Mouse (Mus musculus) spleen, adult 2 months (tissue): ENCODE measurements around the gene Hoxd4. TPM values are rescaled to one million over a fixed set of nuclear protein-coding genes. Genes with fewer than 3 reads are reported as not detected.

Experiments used
- DNase-seq, 2 experiments: peaks; one replicate each; pipeline versions ENCODE4 v3.0.0 to v3.0.0-alpha.2; 2012 to 2021; ENCODE audit warnings: low spot score in 2 of 2, low read depth in 1 of 2
- H3K27ac ChIP-seq: fragments of 200-500 bp; 2 replicates; pipeline ENCODE4 v1.5.1; 2012; ENCODE audit warnings: low read length, inconsistent platforms; ENCODE audit not compliant: insufficient read depth
- H3K27me3 ChIP-seq: fragments of 200-500 bp; 2 replicates; pipeline ENCODE4 v1.6.1; 2012; ENCODE audit warnings: mild to moderate bottlenecking, moderate library complexity, low read length, inconsistent platforms; ENCODE audit not compliant: control insufficient read depth, insufficient read depth
- H3K36me3 ChIP-seq: fragments of 200-500 bp; 2 replicates; pipeline ENCODE4 v1.6.1; 2012; ENCODE audit warnings: mild to moderate bottlenecking, low read length, inconsistent platforms; ENCODE audit not compliant: control insufficient read depth, insufficient read depth
- H3K4me1 ChIP-seq: fragments of 200-500 bp; 2 replicates; pipeline ENCODE4 v1.6.1; 2011; ENCODE audit warnings: inconsistent platforms; ENCODE audit not compliant: control insufficient read depth, insufficient read depth, insufficient read length
- H3K4me3 ChIP-seq: fragments of 200-500 bp; 2 replicates; pipeline ENCODE4 v1.5.1; 2011; ENCODE audit warnings: mild to moderate bottlenecking, inconsistent platforms; ENCODE audit not compliant: insufficient read depth, insufficient read length; ENCODE audit errors: extremely low read depth
- CTCF ChIP-seq: fragments of 200-500 bp; IDR thresholded peaks from 2 replicates; pipeline ENCODE4 v1.5.1; 2011; ENCODE audit warnings: mild to moderate bottlenecking, inconsistent platforms; ENCODE audit not compliant: insufficient read depth, insufficient read length, insufficient replicate concordance; ENCODE audit errors: extremely low read depth
- POLR2A ChIP-seq: fragments of 200-500 bp; IDR thresholded peaks from 2 replicates; pipeline ENCODE4 v1.6.1; 2011; ENCODE audit warnings: low read depth, low read length, inconsistent platforms
- WGBS: fragments of 180-500 bp; shearing (Covaris S2); methylation state at CpG from one replicate; pipeline ENCODE4 v1.1.7; 2018; 5-methylcytosine and 5-hydroxymethylcytosine counted together
- polyA plus RNA-seq: library from polyadenylated mRNA; depleted of rRNA; stranded (reverse); fragments of >200 nt; gene quantifications from 2 replicates; pipeline ENCODE4 v1.2.3, GENCODE M21; 2012

Hoxd4 gene
- polyA plus RNA-seq, 1 experiment: 0.29 TPM

GRCm38 (mm10) chr2:74699053-74699430, 12.7 kb upstream of the Hoxd4 start:
- WGBS: 11% methylated on average over 17 of the region's 17 CpGs
- Histone ChIP-seq H3K27me3 (peaks cover 50% of the 10 kb centered on the region), H3K4me3 (no peak overlapping the region), H3K36me3 (no peaks in the 10 kb centered on the region), H3K4me1 (peaks cover 9% of the 10 kb centered on the region; the same call in 1 of the 2 replicates), H3K27ac (no peak overlapping the region)
- DNase-seq: no peak
- no peak for TF ChIP-seq CTCF
- no peak for TF ChIP-seq POLR2A

GRCm38 (mm10) chr2:74699664-74700545, 11.8 kb upstream of the Hoxd4 start:
- TF ChIP-seq CTCF (no peak), POLR2A (no peak)
- peaks cover 52% of the 10 kb centered on the region for H3K27me3 ChIP-seq
- no peaks in the 10 kb centered on the region for H3K36me3 ChIP-seq
- peaks cover 9% of the 10 kb centered on the region; the same call in 1 of the 2 replicates for H3K4me1 ChIP-seq
- H3K27ac ChIP-seq: no peak overlapping the region
- DNase-seq: no peak
- WGBS: 29% methylated on average over 23 of the region's 23 CpGs
- no peak overlapping the region for H3K4me3 ChIP-seq

DNA sequence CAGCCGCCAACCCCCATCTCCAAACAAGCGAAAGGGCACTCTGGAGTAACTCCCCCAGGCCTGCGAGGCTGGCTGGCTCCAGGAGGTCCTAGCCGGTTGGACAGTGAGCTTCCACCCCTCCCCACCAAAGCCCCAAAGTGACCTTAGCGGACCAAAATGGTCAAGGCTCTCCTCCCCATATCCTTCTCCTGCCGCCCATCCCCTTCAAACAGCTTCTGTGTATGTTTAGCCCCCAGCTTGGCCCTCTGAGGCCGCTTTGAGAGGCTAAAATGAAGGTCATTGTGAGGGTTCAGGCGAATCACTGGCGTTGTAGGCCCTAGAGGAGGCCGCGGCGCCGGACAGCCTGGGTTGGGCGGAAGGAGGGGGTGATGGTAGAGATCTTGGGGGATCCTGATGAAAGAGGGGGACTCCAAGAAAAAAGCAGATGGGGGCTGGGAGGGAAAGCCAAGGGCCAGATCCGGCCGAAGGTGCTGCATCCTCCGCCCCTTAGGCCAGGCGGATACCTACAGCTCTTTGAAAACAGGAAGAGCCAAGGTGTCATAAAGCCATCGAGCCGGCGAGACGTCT, 11.1 kb upstream of the Hoxd4 start:
- TF ChIP-seq POLR2A (no peak), CTCF (no peak)
- H3K36me3 ChIP-seq: no peaks in the 10 kb centered on the region
- DNase-seq: no peak
- peaks cover 55% of the 10 kb centered on the region for H3K27me3 ChIP-seq
- no peak overlapping the region for H3K4me3 ChIP-seq
- peaks cover 9% of the 10 kb centered on the region; the same call in 1 of the 2 replicates for H3K4me1 ChIP-seq
- no peak overlapping the region for H3K27ac ChIP-seq
- WGBS: 28% methylated on average over 22 of the region's 22 CpGs

- H3K36me3 ChIP-seq: no peaks in the 10 kb centered on the region
- H3K27me3 ChIP-seq: peaks cover 49% of the 10 kb centered on the region
- H3K27ac ChIP-seq: no peak overlapping the region
- no peak overlapping the region for H3K4me3 ChIP-seq
- peaks cover 11% of the 10 kb centered on the region; the same call in 1 of the 2 replicates for H3K4me1 ChIP-seq
- 21% methylated on average over 17 of the region's 17 CpGs for WGBS
- DNase-seq: peak; percentile 11 to 44
- TF ChIP-seq POLR2A (no peak), CTCF (peak; percentile 81; the same call in 1 of the 2 replicates)
Measured at GRCm38 (mm10) chr2:74701949-74702819, 9.5 kb upstream of the Hoxd4 start.

GRCm38 (mm10) chr2:74702820-74703219, 8.9 kb upstream of the Hoxd4 start:
- TF ChIP-seq POLR2A (no peak), CTCF (no peak)
- no peak overlapping the region for H3K4me3 ChIP-seq
- H3K27me3 ChIP-seq: peaks cover 44% of the 10 kb centered on the region
- H3K36me3 ChIP-seq: no peaks in the 10 kb centered on the region
- 51% methylated on average over 6 of the region's 6 CpGs for WGBS
- no peak for DNase-seq
- H3K27ac ChIP-seq: no peak overlapping the region
- peaks cover 10% of the 10 kb centered on the region; the same call in 1 of the 2 replicates for H3K4me1 ChIP-seq

- Histone ChIP-seq H3K36me3 (no peaks in the 10 kb centered on the region), H3K27ac (no peak overlapping the region), H3K4me3 (no peak overlapping the region), H3K4me1 (peaks cover 5% of the 10 kb centered on the region; the same call in 1 of the 2 replicates), H3K27me3 (peaks cover 39% of the 10 kb centered on the region)
- 28% methylated on average over 10 of the region's 10 CpGs for WGBS
- no peak for TF ChIP-seq CTCF
- TF ChIP-seq POLR2A: no peak
- no peak for DNase-seq
Measured at GRCm38 (mm10) chr2:74703317-74703716, 8.4 kb upstream of the Hoxd4 start.
